Mouse (Mus musculus) Patski (cell line): ENCODE results near the gene Zbed5. TPM values are rescaled to one million over a fixed set of nuclear protein-coding genes. Genes with fewer than 3 reads are reported as not detected.
A peak's percentile ranks its signal among the peaks of the same experiment; 100 is the strongest.

ENCODE experiments used
- ATAC-seq: fragments of 100-300 bp; one replicate; pipeline ENCODE4 v1.8.0; 2021
- CTCF ChIA-PET: fragments of 350-600 bp; sonication (Branson Sonifier 250); formaldehyde crosslinking; loops from one replicate; lab custom pipeline; 2022; ENCODE audit warnings: inconsistent platforms; lab: Charles Lee
- POLR2A ChIA-PET: fragments of 350-600 bp; sonication (Branson Sonifier 250); formaldehyde crosslinking; loops from one replicate; lab custom pipeline; 2022; ENCODE audit warnings: antibody characterized with exemption, inconsistent platforms; lab: Charles Lee
- DNase-seq: peaks from one replicate; pipeline ENCODE4 v3.0.0-alpha.2; 2011; ENCODE audit warnings: low read depth, low spot score
- H3K27me3 ChIP-seq: fragments of 371-371 bp; one replicate; pipeline ENCODE4 v1.5.1; 2021
- CTCF ChIP-seq: fragments of 100-300 bp; IDR thresholded peaks from one replicate; pipeline ENCODE4 v1.5.1; 2021
- in situ Hi-C: fragments of 300-500 bp; cut with MboI; formaldehyde crosslinking; loops from 3 replicates; pipeline ENCODE4 v1.11.1; 2018; ENCODE audit warnings: low pct_unique_long_range_greater_than_20kb, mixed read lengths
- polyA plus RNA-seq: library from polyadenylated mRNA; unstranded; gene quantifications from one replicate; pipeline ENCODE4 v1.2.3, GENCODE M21; 2021

Gene Zbed5
- polyA plus RNA-seq, result 4.0 TPM

GRCm38 (mm10) chr5:129895198-129896088 is at the start of gene Zbed5:
Gene Zbed5 (plus strand): TSS chr5:129895723.
- peaks cover 4% of the 10 kb centered on the region for H3K27me3 ChIP-seq
- no peak for TF ChIP-seq CTCF
- POLR2A ChIA-PET, result interaction anchor here (0.7 to 1.7 kb wide), 4 partner anchors 8 to 471 kb away, joined by 3 to 4 read pairs (median 3); partner anchors contain the start of gene Chchd2
- CTCF ChIA-PET, result interaction anchor here (0.6 to 2.0 kb wide), 6 partner anchors 8 to 244 kb away, joined by 3 to 6 read pairs (median 4); partner anchors contain the start of gene Chchd2
- peak; percentile 100 for ATAC-seq
- peak; percentile 97 for DNase-seq
- in situ Hi-C loops, result no loop called here

GRCm38 (mm10) chr5:129846752-129847557 is 48.6 kb upstream of the Zbed5 start, which contains the start of gene Sumf2:
Gene Sumf2 (plus strand): TSS chr5:129846986.
- ATAC-seq (peak; percentile 94), DNase-seq (peak; percentile 86)
- no peaks in the 10 kb centered on the region for H3K27me3 ChIP-seq
- ChIA-PET POLR2A (interaction anchor here (0.6 to 4.4 kb wide), 8 partner anchors 17 to 936 kb away, joined by 3 to 23 read pairs (median 4); partner anchors contain the start of gene Psph), CTCF (interaction anchor here (1.2 to 3.8 kb wide), 8 partner anchors 8 to 65 kb away, joined by 3 to 31 read pairs (median 6); partner anchors contain the start of gene Psph)
- in situ Hi-C loops, result no loop called here
- no peak for TF ChIP-seq CTCF

GRCm38 (mm10) chr5:129847558-129847820 is 48.0 kb upstream of the Zbed5 start:
- no peaks in the 10 kb centered on the region for H3K27me3 ChIP-seq
- in situ Hi-C loops, result no loop called here
- peak; percentile 37 for ATAC-seq
- POLR2A ChIA-PET, result interaction anchor here (0.6 to 4.4 kb wide), 6 partner anchors 30 to 935 kb away, joined by 3 to 23 read pairs (median 4); partner anchors contain the start of gene Psph
- CTCF ChIA-PET, result interaction anchor here (1.3 to 3.8 kb wide), 6 partner anchors 17 to 65 kb away, joined by 4 to 31 read pairs (median 6); partner anchors contain the start of gene Psph
- no peak for DNase-seq
- TF ChIP-seq CTCF, result no peak

GRCm38 (mm10) chr5:129855163-129855562 is 40.4 kb upstream of the Zbed5 start:
- peak; percentile 71 for TF ChIP-seq CTCF
- peak; percentile 95 for ATAC-seq
- POLR2A ChIA-PET, result interaction anchor here (0.7 to 2.0 kb wide), 5 partner anchors 22 to 473 kb away, joined by 4 to 8 read pairs (median 5); no protein-coding TSS in a partner anchor
- CTCF ChIA-PET, result interaction anchor here (0.7 to 5.1 kb wide), 18 partner anchors 9 to 76 kb away, joined by 3 to 68 read pairs (median 4); partner anchors contain the start of genes Chchd2, Psph and Sumf2
- no peaks in the 10 kb centered on the region for H3K27me3 ChIP-seq
- in situ Hi-C loops, result no loop called here
- DNase-seq, result peak; percentile 35

GRCm38 (mm10) chr5:129856414-129856813 is 39.1 kb upstream of the Zbed5 start:
- POLR2A ChIA-PET, result no interaction called here
- CTCF ChIA-PET, result interaction anchor here (0.9 to 5.1 kb wide), 9 partner anchors 8 to 254 kb away, joined by 3 to 68 read pairs (median 5); no protein-coding TSS in a partner anchor
- in situ Hi-C loops, result no loop called here
- DNase-seq (no peak), ATAC-seq (no peak)
- TF ChIP-seq CTCF, result peak; percentile 53
- H3K27me3 ChIP-seq, result no peaks in the 10 kb centered on the region

GRCm38 (mm10) chr5:129862325-129862724 is 33.2 kb upstream of the Zbed5 start:
- DNase-seq (no peak), ATAC-seq (no peak)
- ChIA-PET CTCF (interaction anchor here (1.0 to 1.8 kb wide), 2 partner anchors 10 to 11 kb away, joined by 3 to 5 read pairs; no protein-coding TSS in a partner anchor), POLR2A (no interaction called here)
- no peaks in the 10 kb centered on the region for H3K27me3 ChIP-seq
- TF ChIP-seq CTCF, result no peak
- in situ Hi-C loops, result no loop called here

- POLR2A ChIA-PET, result interaction anchor here (1.8 kb wide), 1 partner anchor 18 kb away, joined by 5 read pairs; the partner anchor contains the start of gene Sumf2
- H3K27me3 ChIP-seq, result no peaks in the 10 kb centered on the region
- ATAC-seq (no peak), DNase-seq (no peak)
- TF ChIP-seq CTCF, result peak; percentile 81
- CTCF ChIA-PET, result interaction anchor here (0.7 to 2.7 kb wide), 14 partner anchors 9 to 85 kb away, joined by 3 to 19 read pairs (median 4); partner anchors contain the start of genes Chchd2 and Sumf2
- in situ Hi-C loops, result no loop called here
Observed at GRCm38 (mm10) chr5:129864467-129864866, 31.1 kb upstream of the Zbed5 start.

GRCm38 (mm10) chr5:129865841-129866240 is 29.7 kb upstream of the Zbed5 start:
- DNase-seq, result no peak
- no peak for ATAC-seq
- in situ Hi-C loops, result no loop called here
- H3K27me3 ChIP-seq, result no peaks in the 10 kb centered on the region
- CTCF ChIA-PET, result interaction anchor here (2.1 to 2.7 kb wide), 2 partner anchors 10 to 11 kb away, joined by 17 to 19 read pairs; no protein-coding TSS in a partner anchor
- POLR2A ChIA-PET, result no interaction called here
- TF ChIP-seq CTCF, result no peak

- in situ Hi-C loops, result no loop called here
- no peak for DNase-seq
- ChIA-PET CTCF (interaction anchor here (12.7 kb wide), 1 partner anchor 15 kb away, joined by 68 read pairs; no protein-coding TSS in a partner anchor), POLR2A (interaction anchor here (0.5 kb wide), 1 partner anchor 89 kb away, joined by 4 read pairs; no protein-coding TSS in a partner anchor)
- no peak for TF ChIP-seq CTCF
- ATAC-seq, result no peak
- H3K27me3 ChIP-seq, result no peaks in the 10 kb centered on the region
Observed at GRCm38 (mm10) chr5:129869238-129869995, 26.1 kb upstream of the Zbed5 start.
